In genomic region chr17:47873341-47873791, GRCm38 (mm10) we compare ENCODE assay signal across 8 mouse cellular contexts. TPM values are rescaled to one million over a fixed set of nuclear protein-coding genes. Genes with fewer than 3 reads are reported as not detected.
A peak's percentile ranks its signal among the peaks of the same experiment; 100 is the strongest.
DNase-seq lines count a peak whose midpoint lies in the region; ATAC-seq and TF ChIP-seq lines count a peak whose summit lies in the region.

No protein-coding gene starts in this region.

- 22% methylated on average over 9 of the region's 9 CpGs for WGBS in forebrain, embryonic 10.5 days
- WGBS in heart, embryonic 15.5 days, result 11% methylated on average over 9 of the region's 9 CpGs
- WGBS in liver, embryonic 12.5 days (ENCODE audit: insufficient replicate concordance), result 9% methylated on average over 9 of the region's 9 CpGs
- 12% methylated on average over 9 of the region's 9 CpGs for WGBS in stomach, embryonic 15.5 days

- peak overlapping the region; percentile 44; the same call in 1 of the 2 replicates for H3K27ac ChIP-seq in forebrain, embryonic 10.5 days
- H3K27ac ChIP-seq in heart, embryonic 15.5 days, result no peak overlapping the region
- no peak overlapping the region for H3K27ac ChIP-seq in liver, embryonic 12.5 days
- H3K27ac ChIP-seq in stomach, embryonic 15.5 days, result no peak overlapping the region

- H3K9me3 ChIP-seq in forebrain, embryonic 10.5 days, result no peaks in the 10 kb centered on the region
- H3K9me3 ChIP-seq in heart, embryonic 15.5 days (replicated peaks), result no peaks in the 10 kb centered on the region
- H3K9me3 ChIP-seq in liver, embryonic 12.5 days (replicated peaks), result no peaks in the 10 kb centered on the region
- H3K9me3 ChIP-seq in stomach, embryonic 15.5 days, result no peaks in the 10 kb centered on the region

- TF ChIP-seq CTCF in brain, embryonic 14.5 days (IDR thresholded peaks at IDR 0.05; ENCODE audit: borderline replicate concordance, extremely low read depth, insufficient read depth, insufficient read length), result peak; percentile 91

- TF ChIP-seq POLR2A in brain, embryonic 14.5 days (IDR thresholded peaks at IDR 0.05; ENCODE audit: borderline replicate concordance, extremely low read depth, insufficient read depth, insufficient read length, poor library complexity, severe bottlenecking), result no peak

- DNase-seq in CD4-positive helper T cell, adult 2 months (ENCODE audit: low read depth, low spot score), result peak; percentile 88
- DNase-seq in brain, embryonic 14.5 days (ENCODE audit: low read depth), result peak; percentile 82
- peak; percentile 78 for DNase-seq in forebrain, embryonic 10.5 days (ENCODE audit: extremely low spot score, low spot score)
- peak; percentile 86 for DNase-seq in kidney, postnatal 14 days
- peak; percentile 83 to 88 for DNase-seq in natural killer cell, adult 2 months (ENCODE audit: low spot score in 2 of 2)

- peaks cover 79% of the 10 kb centered on the region for H3K4me1 ChIP-seq in forebrain, embryonic 10.5 days
- peaks cover 22% of the 10 kb centered on the region for H3K4me1 ChIP-seq in heart, embryonic 15.5 days (replicated peaks)
- H3K4me1 ChIP-seq in liver, embryonic 12.5 days, result peaks cover 22% of the 10 kb centered on the region
- H3K4me1 ChIP-seq in stomach, embryonic 15.5 days, result peaks cover 7% of the 10 kb centered on the region

- peak overlapping the region; percentile 20; the same call in 1 of the 2 replicates for H3K4me3 ChIP-seq in forebrain, embryonic 10.5 days
- peak overlapping the region; percentile 17 for H3K4me3 ChIP-seq in heart, embryonic 15.5 days
- peak overlapping the region; percentile 30 for H3K4me3 ChIP-seq in liver, embryonic 12.5 days
- H3K4me3 ChIP-seq in stomach, embryonic 15.5 days (replicated peaks), result no peak overlapping the region

- ATAC-seq in heart, embryonic 15.5 days (replicated peaks; ENCODE audit: insufficient number of reproducible peaks, insufficient read depth, low FRiP score, low read depth), result peak; percentile 48; the same call in 1 of the 2 replicates
- peak; percentile 69 for ATAC-seq in liver, embryonic 12.5 days
- ATAC-seq in stomach, embryonic 15.5 days (ENCODE audit: insufficient read depth, low FRiP score, low read depth), result peak; percentile 41

- H3K27me3 ChIP-seq in forebrain, embryonic 10.5 days (ENCODE audit: poor library complexity, severe bottlenecking), result peaks cover 51% of the 10 kb centered on the region
- no peaks in the 10 kb centered on the region for H3K27me3 ChIP-seq in heart, embryonic 15.5 days
- H3K27me3 ChIP-seq in liver, embryonic 12.5 days (replicated peaks), result no peaks in the 10 kb centered on the region
- H3K27me3 ChIP-seq in stomach, embryonic 15.5 days (replicated peaks), result no peaks in the 10 kb centered on the region

- peak overlapping the region; percentile 51 for H3K4me2 ChIP-seq in heart, embryonic 15.5 days
- peak overlapping the region; percentile 59 for H3K4me2 ChIP-seq in liver, embryonic 12.5 days
- H3K4me2 ChIP-seq in stomach, embryonic 15.5 days, result peak overlapping the region; percentile 39

- peaks cover 100% of the 10 kb centered on the region for H3K36me3 ChIP-seq in forebrain, embryonic 10.5 days (replicated peaks)
- peaks cover 11% of the 10 kb centered on the region for H3K36me3 ChIP-seq in heart, embryonic 15.5 days
- H3K36me3 ChIP-seq in liver, embryonic 12.5 days, result peaks cover 82% of the 10 kb centered on the region
- peaks cover 33% of the 10 kb centered on the region; the same call in 1 of the 2 replicates for H3K36me3 ChIP-seq in stomach, embryonic 15.5 days

- H3K9ac ChIP-seq in heart, embryonic 15.5 days, result no peak overlapping the region
- no peak overlapping the region for H3K9ac ChIP-seq in liver, embryonic 12.5 days
- H3K9ac ChIP-seq in stomach, embryonic 15.5 days, result no peak overlapping the region

RNA-seq across cellular contexts. Expression of gene Mdfi, which starts 38.9 kb away (rescaled TPM):
- 35.8 and 37.8 TPM in 2 replicates for polyA plus RNA-seq in brain, embryonic 14.5 days (2012; rRNA removed)
- polyA plus RNA-seq in forebrain, embryonic 10.5 days (2016; fragmentation: Nextera tagmentation; extraction: Ambion mirVana), result 13.1 and 13.2 TPM in 2 replicates
- 7.9 and 12.1 TPM in 2 replicates for polyA plus RNA-seq in heart, embryonic 15.5 days (2015; fragmentation: Nextera tagmentation; extraction: Ambion mirVana)
- polyA plus RNA-seq in liver, embryonic 12.5 days (2016; fragmentation: Nextera tagmentation; extraction: Ambion mirVana), result 2.8 and 3.5 TPM in 2 replicates
- 10.3 and 11.2 TPM in 2 replicates for polyA plus RNA-seq in stomach, embryonic 15.5 days (2015; fragmentation: Nextera tagmentation; extraction: Ambion mirVana)

RNA-seq across cellular contexts. Expression of gene Foxp4, which starts 51.1 kb away (rescaled TPM):
- 93.8 and 94.9 TPM in 2 replicates for polyA plus RNA-seq in brain, embryonic 14.5 days (2012; rRNA removed)
- polyA plus RNA-seq in forebrain, embryonic 10.5 days (2016; fragmentation: Nextera tagmentation; extraction: Ambion mirVana), result 16.6 and 18.0 TPM in 2 replicates
- polyA plus RNA-seq in heart, embryonic 15.5 days (2015; fragmentation: Nextera tagmentation; extraction: Ambion mirVana), result 6.4 and 11.1 TPM in 2 replicates
- polyA plus RNA-seq in liver, embryonic 12.5 days (2016; fragmentation: Nextera tagmentation; extraction: Ambion mirVana), result 13.7 and 13.9 TPM in 2 replicates
- 25.0 and 30.9 TPM in 2 replicates for polyA plus RNA-seq in stomach, embryonic 15.5 days (2015; fragmentation: Nextera tagmentation; extraction: Ambion mirVana)
